Mouse (Mus musculus) testis, postnatal 14 days (tissue): ENCODE measurements around the gene Adgrd1.

Experiments used
- DNase-seq: peaks from one replicate; pipeline ENCODE4 v3.0.0; 2021; ENCODE audit warnings: low spot score

Gene Adgrd1

GRCm38 (mm10) chr5:129161372-129162051 lies 65.0 kb downstream of the Adgrd1 start:
- DNase-seq = peak; percentile 40

- DNase-seq = no peak
Measured at GRCm38 (mm10) chr5:129163416-129163815, 66.9 kb downstream of the Adgrd1 start.

GRCm38 (mm10) chr5:129164091-129164490 lies 67.5 kb downstream of the Adgrd1 start:
- DNase-seq = no peak

GRCm38 (mm10) chr5:129164911-129165584 lies 68.5 kb downstream of the Adgrd1 start:
- no peak for DNase-seq

GRCm38 (mm10) chr5:129165595-129165994 lies 69.0 kb downstream of the Adgrd1 start:
- DNase-seq = no peak

GRCm38 (mm10) chr5:129169090-129169489 lies 72.5 kb downstream of the Adgrd1 start:
- DNase-seq = no peak

GRCm38 (mm10) chr5:129169567-129169966 lies 73.0 kb downstream of the Adgrd1 start:
- DNase-seq = no peak

- no peak for DNase-seq
Measured at GRCm38 (mm10) chr5:129172533-129172932, 76.0 kb downstream of the Adgrd1 start.

- DNase-seq = no peak
Measured at GRCm38 (mm10) chr5:129175925-129176324, 79.4 kb downstream of the Adgrd1 start.

- DNase-seq = peak; percentile 51
Measured at GRCm38 (mm10) chr5:129177697-129178511, 81.4 kb downstream of the Adgrd1 start.

GRCm38 (mm10) chr5:129179356-129179755 lies 82.8 kb downstream of the Adgrd1 start:
- no peak for DNase-seq

- no peak for DNase-seq
Measured at GRCm38 (mm10) chr5:129179995-129180714, 83.6 kb downstream of the Adgrd1 start.

- no peak for DNase-seq
Measured at GRCm38 (mm10) chr5:129180715-129181228, 84.2 kb downstream of the Adgrd1 start.

- DNase-seq = no peak
Measured at GRCm38 (mm10) chr5:129181450-129181849, 84.9 kb downstream of the Adgrd1 start.

GRCm38 (mm10) chr5:129182554-129182953 lies 86.0 kb downstream of the Adgrd1 start:
- DNase-seq = no peak

- peak; percentile 38 for DNase-seq
Measured at GRCm38 (mm10) chr5:129186260-129186659, 89.7 kb downstream of the Adgrd1 start.

- no peak for DNase-seq
Measured at GRCm38 (mm10) chr5:129186926-129187325, 90.4 kb downstream of the Adgrd1 start.

- DNase-seq = no peak
Measured at GRCm38 (mm10) chr5:129189071-129189470, 92.5 kb downstream of the Adgrd1 start.

GRCm38 (mm10) chr5:129190077-129190476 lies 93.5 kb downstream of the Adgrd1 start:
- DNase-seq = no peak

- DNase-seq = no peak
Measured at GRCm38 (mm10) chr5:129196501-129196900, 100.0 kb downstream of the Adgrd1 start.

GRCm38 (mm10) chr5:129196971-129197519 lies 100.5 kb downstream of the Adgrd1 start:
- no peak for DNase-seq

- DNase-seq = no peak
Measured at GRCm38 (mm10) chr5:129200132-129200531, 103.6 kb downstream of the Adgrd1 start.
